Mouse (Mus musculus) heart, embryonic 15.5 days (tissue): ENCODE results near the gene Trim15. TPM values are rescaled to one million over a fixed set of nuclear protein-coding genes. Genes with fewer than 3 reads are reported as not detected.
"Not testable (repeated sequence)": the region's sequence is repeated elsewhere in the genome, so short reads cannot be mapped to it uniquely, and the experiment has no call there.

Experiments used
- ATAC-seq: fragments of 200-750 bp; cut with Nextera tagmentation; replicated peaks from 2 replicates; pipeline ENCODE4 v1.8.0; 2017; ENCODE audit warnings: low read depth, moderate TSS enrichment; ENCODE audit not compliant: insufficient number of reproducible peaks, insufficient read depth, low FRiP score
- H3K27ac ChIP-seq: fragments of 300-500 bp; sonication (generic); 2 replicates; pipeline ENCODE4 v1.5.1; 2015; ENCODE audit warnings: mild to moderate bottlenecking, inconsistent platforms
- H3K27me3 ChIP-seq: fragments of 300-500 bp; sonication (generic); 2 replicates; pipeline ENCODE4 v1.6.1; 2015; ENCODE audit warnings: inconsistent platforms
- H3K36me3 ChIP-seq: fragments of 300-500 bp; sonication (generic); 2 replicates; pipeline ENCODE4 v1.6.1; 2015; ENCODE audit warnings: mild to moderate bottlenecking, inconsistent platforms
- H3K4me1 ChIP-seq: fragments of 300-500 bp; sonication (generic); replicated peaks from 2 replicates; pipeline ENCODE4 v1.6.1; 2015; ENCODE audit warnings: inconsistent platforms
- H3K4me2 ChIP-seq: fragments of 300-500 bp; sonication (generic); 2 replicates; pipeline ENCODE4 v1.6.1; 2015; ENCODE audit warnings: inconsistent platforms, mild to moderate bottlenecking, moderate library complexity
- H3K4me3 ChIP-seq: fragments of 300-500 bp; sonication (generic); 2 replicates; pipeline ENCODE4 v1.5.1; 2015; ENCODE audit warnings: mild to moderate bottlenecking, inconsistent platforms
- H3K9ac ChIP-seq: fragments of 300-500 bp; sonication (generic); 2 replicates; pipeline ENCODE4 v1.6.1; 2015; ENCODE audit warnings: mild to moderate bottlenecking, inconsistent platforms
- H3K9me3 ChIP-seq: fragments of 300-500 bp; sonication (generic); replicated peaks from 2 replicates; pipeline ENCODE4 v1.6.1; 2016; ENCODE audit warnings: inconsistent platforms
- WGBS: fragments of 180-500 bp; shearing (Covaris S2); methylation state at CpG from one replicate; pipeline ENCODE4 v1.1.7; 2015; ENCODE audit warnings: mixed read lengths; 5-methylcytosine and 5-hydroxymethylcytosine counted together
- polyA plus RNA-seq: library from polyadenylated mRNA; unstranded; fragments of >200 nt; fragmentation: Nextera tagmentation; extraction: Ambion mirVana; gene quantifications from 2 replicates; pipeline ENCODE4 v1.2.1, GENCODE M21; 2015

Trim15 gene
- polyA plus RNA-seq, 1 experiment from 2014 or later = 0.06 TPM

DNA sequence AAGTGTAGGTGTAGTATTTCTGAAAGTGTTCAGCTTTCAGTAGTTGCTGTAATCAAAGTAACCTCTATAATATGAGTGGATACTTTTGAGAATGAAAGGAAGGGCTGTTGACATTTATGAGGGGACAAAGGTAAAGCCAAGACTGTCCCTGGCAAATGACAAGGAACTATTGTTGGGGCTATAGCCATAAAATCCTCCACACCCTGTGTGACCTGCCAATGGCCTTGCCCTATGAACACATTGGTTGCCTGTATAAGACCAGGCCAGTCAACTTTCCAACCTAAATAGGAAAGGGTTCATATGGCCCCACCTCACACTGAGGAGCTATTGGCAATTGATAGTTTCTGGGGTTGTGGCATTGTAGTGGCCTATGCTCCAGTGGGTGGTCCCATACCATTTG lies 30.1 kb upstream of the Trim15 start:
- Histone ChIP-seq H3K4me2 (no peak overlapping the region), H3K9me3 (no peaks in the 10 kb centered on the region), H3K4me3 (no peak overlapping the region), H3K4me1 (no peaks in the 10 kb centered on the region), H3K36me3 (no peaks in the 10 kb centered on the region), H3K27ac (no peak overlapping the region), H3K27me3 (no peaks in the 10 kb centered on the region), H3K9ac (no peak overlapping the region)
- ATAC-seq = no peak

DNA sequence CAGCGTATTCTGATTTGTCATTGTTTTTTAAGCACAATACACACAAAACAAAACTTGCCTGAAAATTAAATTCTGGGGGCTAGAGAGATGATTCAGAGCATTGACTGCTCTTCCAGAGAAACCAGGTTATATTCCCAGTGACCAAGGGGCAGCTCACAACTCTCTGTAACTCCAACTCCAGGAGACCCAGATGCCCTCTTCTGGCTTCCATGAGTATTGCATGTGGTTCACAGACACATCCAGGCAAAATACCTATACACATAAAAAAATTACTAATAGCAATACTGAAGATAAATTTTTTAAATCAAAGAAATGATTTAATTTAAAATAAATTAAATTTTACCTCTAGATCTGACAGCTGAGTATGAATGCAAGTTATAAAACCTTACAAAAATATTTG lies 29.6 kb upstream of the Trim15 start:
- no peak overlapping the region for H3K9ac ChIP-seq
- H3K4me1 ChIP-seq = no peaks in the 10 kb centered on the region
- no peaks in the 10 kb centered on the region for H3K9me3 ChIP-seq
- ATAC-seq = no peak
- 96% methylated on average over 1 of the region's 1 CpGs for WGBS
- H3K27ac ChIP-seq = no peak overlapping the region
- H3K27me3 ChIP-seq = 0 out of 2 replicates have a peak, but pooled peaks cover 3% of the 10 kb centered on the region
- no peak overlapping the region for H3K4me3 ChIP-seq
- H3K4me2 ChIP-seq = no peak overlapping the region
- H3K36me3 ChIP-seq = no peaks in the 10 kb centered on the region

DNA sequence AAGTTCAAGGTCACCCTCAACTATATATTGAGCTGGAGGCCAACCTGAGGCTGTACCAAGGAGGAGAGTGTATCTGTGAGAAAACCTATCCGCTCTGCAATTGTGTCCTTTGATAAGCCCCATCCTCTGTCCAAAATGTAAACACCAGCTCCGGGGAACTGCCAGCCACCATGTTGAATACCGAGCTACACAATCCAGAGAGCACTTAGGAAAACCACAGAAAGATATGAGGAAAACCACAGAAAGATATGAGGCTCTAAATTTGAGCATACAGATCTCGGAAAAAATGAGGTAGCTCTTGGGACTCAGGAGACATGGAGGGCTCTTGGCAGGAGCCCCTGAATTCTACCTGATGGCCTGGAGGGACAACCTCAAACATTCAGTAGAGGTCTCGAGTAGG lies 26.4 kb upstream of the Trim15 start:
- Histone ChIP-seq H3K9me3 (no peaks in the 10 kb centered on the region), H3K36me3 (no peaks in the 10 kb centered on the region), H3K4me2 (no peak overlapping the region), H3K27me3 (peaks cover 21% of the 10 kb centered on the region; the same call in 1 of the 2 replicates), H3K27ac (no peak overlapping the region), H3K9ac (no peak overlapping the region), H3K4me1 (no peaks in the 10 kb centered on the region), H3K4me3 (no peak overlapping the region)
- ATAC-seq = no peak
- WGBS = 47% methylated on average over 5 of the region's 5 CpGs

DNA sequence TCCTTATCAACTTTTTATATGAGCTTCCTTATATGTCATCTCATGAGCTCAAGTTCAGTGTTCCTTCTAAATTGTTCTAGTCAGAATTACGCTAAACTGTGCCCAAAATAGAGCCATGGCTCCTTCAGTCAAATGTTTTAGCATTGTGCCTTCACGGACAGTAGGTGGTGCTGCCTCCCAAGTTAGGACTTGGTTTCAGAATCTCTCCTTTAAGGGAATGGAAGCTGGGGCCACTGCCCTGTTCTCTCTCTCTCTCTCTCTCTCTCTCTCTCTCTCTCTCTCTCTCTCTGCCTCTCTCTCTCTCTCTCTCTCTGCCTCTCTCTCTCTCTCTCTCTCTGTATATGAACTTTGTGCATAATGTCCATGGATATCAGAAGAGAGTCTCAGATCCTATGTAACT lies 25.4 kb upstream of the Trim15 start:
- no peak for ATAC-seq
- 4% methylated on average over 2 of the region's 2 CpGs for WGBS

DNA sequence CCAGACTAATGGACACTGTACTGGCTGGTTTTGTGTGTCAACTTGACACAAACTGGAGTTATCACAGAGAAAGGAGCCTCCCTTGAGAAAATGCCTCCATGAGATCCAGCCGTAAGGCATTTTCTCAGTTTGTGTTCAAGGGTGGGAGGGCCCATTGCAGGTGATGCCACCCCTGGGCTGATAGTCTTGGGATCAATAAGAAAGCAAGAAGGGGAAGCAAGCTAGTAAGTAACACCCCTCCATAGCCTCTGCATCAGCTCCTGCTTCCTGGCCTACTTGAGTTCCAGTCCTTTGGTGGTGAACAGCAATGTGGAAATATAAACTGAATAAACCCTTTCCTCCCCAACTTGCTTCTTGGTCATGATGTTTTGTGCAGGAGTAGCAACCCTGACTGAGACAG lies 24.5 kb upstream of the Trim15 start:
- peaks cover 22% of the 10 kb centered on the region; the same call in 1 of the 2 replicates for H3K27me3 ChIP-seq
- H3K27ac ChIP-seq, H3K36me3 ChIP-seq, ATAC-seq, H3K4me1 ChIP-seq, H3K9ac ChIP-seq, H3K4me2 ChIP-seq, H3K4me3 ChIP-seq, H3K9me3 ChIP-seq: not testable (repeated sequence)
- 62% methylated on average over 1 of the region's 1 CpGs for WGBS

More for the DNA sequence above, 25.4 kb upstream of the Trim15 start:
- Histone ChIP-seq H3K9ac (no peak overlapping the region), H3K4me3 (no peak overlapping the region), H3K4me1 (no peaks in the 10 kb centered on the region), H3K36me3 (no peaks in the 10 kb centered on the region), H3K4me2 (no peak overlapping the region), H3K27ac (no peak overlapping the region), H3K9me3 (no peaks in the 10 kb centered on the region), H3K27me3 (peaks cover 22% of the 10 kb centered on the region; the same call in 1 of the 2 replicates)

DNA sequence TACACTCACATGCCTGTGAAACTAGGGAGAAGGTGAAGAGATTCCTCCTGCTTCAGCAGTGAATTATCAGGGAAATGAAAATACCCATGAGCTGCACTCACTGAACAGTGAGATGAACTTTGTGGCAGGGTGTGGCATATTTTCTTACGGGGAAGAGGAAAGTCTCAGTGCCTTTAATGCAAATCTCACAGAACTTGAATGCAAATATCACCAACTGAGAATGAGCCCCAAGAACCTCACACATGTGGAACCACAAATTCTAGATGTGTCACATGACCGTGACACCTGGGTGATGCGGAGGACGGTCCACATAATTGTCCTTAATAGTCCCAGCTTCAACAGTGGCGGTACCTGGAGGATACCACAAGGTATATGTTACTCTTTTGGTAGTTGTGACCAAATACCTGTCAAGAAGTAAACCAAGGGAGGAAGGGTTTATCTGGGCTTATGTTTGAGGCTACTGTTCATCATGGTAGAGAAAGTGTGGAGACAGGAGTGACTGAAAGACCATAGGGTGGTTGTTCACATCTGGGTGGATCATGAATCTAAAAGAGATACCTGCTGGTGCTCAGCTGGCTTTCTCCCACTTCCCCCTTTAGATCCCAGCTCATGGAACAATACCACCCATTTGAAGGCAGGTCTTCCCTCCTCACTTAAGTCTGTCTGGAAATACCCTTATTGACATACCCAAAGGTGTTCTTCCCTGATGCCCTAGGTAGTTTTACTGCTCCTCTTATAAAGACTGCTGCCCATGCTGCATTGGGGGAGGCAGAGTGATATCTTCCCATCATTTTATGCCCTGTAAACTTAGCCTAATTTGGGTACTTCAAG lies 23.3 kb upstream of the Trim15 start, which contains the start of gene Trim40:
Gene Trim40 (minus strand): TSS at position 51 of the 831 bp plus-strand sequence.
- 78% methylated on average over 5 of the region's 5 CpGs for WGBS
- Histone ChIP-seq H3K4me3 (no peak within 1 kb of the TSS), H3K9me3 (no peaks in the 10 kb centered on the region), H3K27me3 (peaks cover 22% of the 10 kb centered on the region; the same call in 1 of the 2 replicates), H3K4me2 (no peak within 1 kb of the TSS), H3K27ac (no peak within 1 kb of the TSS), H3K36me3 (no peaks in the 10 kb centered on the region), H3K4me1 (no peaks in the 10 kb centered on the region), H3K9ac (no peak within 1 kb of the TSS)
- no peak for ATAC-seq

DNA sequence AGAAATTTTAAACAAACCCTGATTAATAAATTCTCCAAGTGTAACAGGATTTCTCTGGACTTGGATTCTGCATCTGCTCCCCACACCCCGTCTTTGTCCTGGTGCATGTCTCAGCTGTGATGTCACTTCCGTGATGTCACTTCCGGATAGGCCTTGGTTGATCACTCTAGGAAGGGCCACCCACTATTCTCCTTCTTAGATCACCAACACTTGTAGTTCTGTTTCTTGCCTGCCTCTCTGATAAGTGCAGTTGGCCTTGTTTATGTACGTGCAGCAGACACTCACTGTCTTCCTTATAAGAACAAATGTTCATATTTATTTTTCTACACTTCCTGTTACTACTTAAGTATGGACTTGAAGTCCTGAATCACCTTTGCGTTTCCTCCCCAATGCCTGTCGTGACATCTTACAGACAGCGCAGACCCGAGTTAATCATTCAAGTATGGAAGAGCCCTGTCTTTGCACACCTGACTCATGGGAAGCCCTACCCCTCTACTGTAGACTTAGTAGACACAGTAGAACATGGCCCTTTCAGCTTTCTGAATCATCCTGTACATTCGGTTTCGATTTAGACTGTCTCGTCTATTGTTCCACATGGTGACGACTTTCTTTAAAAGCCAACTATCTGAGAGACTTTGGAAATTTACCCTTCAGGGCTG lies 18.3 kb upstream of the Trim15 start:
- Histone ChIP-seq H3K27ac (no peak overlapping the region), H3K4me2 (no peak overlapping the region), H3K4me3 (no peak overlapping the region), H3K9ac (no peak overlapping the region), H3K36me3 (no peaks in the 10 kb centered on the region), H3K27me3 (peaks cover 14% of the 10 kb centered on the region; the same call in 1 of the 2 replicates), H3K4me1 (no peaks in the 10 kb centered on the region), H3K9me3 (no peaks in the 10 kb centered on the region)
- ATAC-seq = no peak
- WGBS = 86% methylated on average over 12 of the region's 12 CpGs

DNA sequence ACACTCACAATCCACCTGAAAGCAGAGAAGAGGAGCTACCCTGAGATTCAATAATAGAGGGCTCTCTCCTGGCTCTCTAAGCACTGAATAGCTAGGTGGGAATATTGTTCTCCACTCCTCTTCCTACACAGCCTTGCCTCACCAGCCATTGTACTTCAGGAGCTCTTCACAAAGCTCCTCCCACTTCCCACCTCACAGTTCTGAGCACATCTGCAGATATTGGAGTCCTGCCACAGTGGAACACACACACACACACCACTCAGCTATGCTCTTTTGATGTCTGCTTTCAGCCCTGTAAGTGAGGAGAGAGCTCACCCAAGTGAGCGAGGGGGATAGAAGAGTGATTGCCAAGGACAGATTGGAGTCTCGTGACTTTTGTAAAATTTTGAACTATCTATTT lies 16.3 kb upstream of the Trim15 start:
- H3K4me1 ChIP-seq = no peaks in the 10 kb centered on the region
- no peaks in the 10 kb centered on the region for H3K9me3 ChIP-seq
- no peak overlapping the region for H3K4me2 ChIP-seq
- 56% methylated on average over 2 of the region's 2 CpGs for WGBS
- H3K36me3 ChIP-seq = no peaks in the 10 kb centered on the region
- no peak for ATAC-seq
- no peak overlapping the region for H3K4me3 ChIP-seq
- H3K27me3 ChIP-seq = 0 out of 2 replicates have a peak, but pooled peaks cover under 1% of the 10 kb centered on the region
- H3K27ac ChIP-seq = no peak overlapping the region
- H3K9ac ChIP-seq = no peak overlapping the region

DNA sequence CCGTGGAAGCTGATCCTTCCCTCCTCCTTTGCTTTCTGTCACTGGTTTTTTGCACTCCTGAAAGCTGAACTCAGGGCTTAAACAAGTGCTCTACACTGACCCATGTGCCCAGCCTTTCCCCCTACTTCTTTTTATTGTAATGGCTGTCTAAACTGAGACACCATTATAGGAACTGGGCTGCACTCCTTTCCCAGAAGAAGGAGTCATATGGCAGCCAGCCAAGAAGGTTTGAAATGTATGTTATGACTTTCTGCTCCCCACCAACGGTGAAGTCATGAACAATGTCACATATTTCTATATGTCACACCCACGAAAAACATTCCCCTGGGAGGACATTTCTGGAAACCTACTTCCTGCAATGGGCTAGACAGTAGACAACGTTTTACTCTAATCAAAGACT lies 7.6 kb upstream of the Trim15 start:
- Histone ChIP-seq H3K4me1 (0 out of 2 replicates have a peak, but pooled peaks cover 3% of the 10 kb centered on the region), H3K36me3 (no peaks in the 10 kb centered on the region), H3K27ac (no peak overlapping the region), H3K9me3 (no peaks in the 10 kb centered on the region), H3K27me3 (peaks cover under 1% of the 10 kb centered on the region; the same call in 1 of the 2 replicates), H3K4me2 (no peak overlapping the region), H3K9ac (no peak overlapping the region), H3K4me3 (no peak overlapping the region)
- 39% methylated on average over 4 of the region's 4 CpGs for WGBS
- no peak for ATAC-seq

DNA sequence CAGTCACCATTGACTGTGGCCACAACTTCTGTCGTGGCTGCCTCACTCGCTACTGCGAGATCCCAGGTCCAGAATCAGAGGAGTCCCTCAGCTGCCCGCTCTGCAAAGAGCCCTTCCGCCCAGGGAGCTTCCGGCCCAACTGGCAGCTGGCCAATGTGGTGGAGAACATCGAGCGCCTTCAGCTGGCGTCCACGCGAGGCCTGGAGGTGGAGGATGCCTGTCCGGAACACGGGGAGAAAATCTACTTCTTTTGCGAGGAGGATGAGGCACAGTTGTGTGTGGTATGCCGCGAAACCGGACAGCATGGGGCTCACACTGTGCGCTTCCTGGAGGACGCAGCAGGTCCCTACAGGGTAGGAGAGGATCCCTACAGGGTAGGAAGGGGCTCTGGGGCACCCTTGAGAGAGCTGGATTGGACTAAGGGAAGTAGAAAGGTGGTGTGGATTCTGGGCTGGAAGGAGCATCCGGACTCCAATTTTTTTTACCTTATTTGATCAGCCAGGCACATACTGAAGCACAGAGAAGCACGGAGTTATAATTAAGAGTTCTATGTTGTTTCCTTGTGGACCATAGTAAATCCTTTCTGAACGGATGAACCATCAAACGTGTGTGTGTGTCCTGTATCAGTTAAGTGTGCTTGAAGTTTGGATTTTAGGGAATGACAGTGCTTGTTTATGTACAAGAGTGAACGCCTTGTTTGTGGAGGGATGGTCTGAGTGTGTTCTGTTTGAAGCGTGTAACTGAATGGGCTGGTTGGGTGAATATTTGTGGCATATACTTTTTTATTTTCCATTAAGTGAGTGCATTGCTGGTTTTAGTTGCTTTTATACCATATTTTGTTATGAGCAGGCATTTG lies 3.2 kb upstream of the Trim15 start:
- Histone ChIP-seq H3K27ac (no peak overlapping the region), H3K27me3 (peaks cover 28% of the 10 kb centered on the region), H3K9ac (no peak overlapping the region), H3K4me3 (no peak overlapping the region), H3K4me1 (peaks cover 12% of the 10 kb centered on the region), H3K36me3 (no peaks in the 10 kb centered on the region), H3K9me3 (no peaks in the 10 kb centered on the region), H3K4me2 (peak overlapping the region; percentile 6)
- ATAC-seq = no peak; the same call in 1 of the 2 replicates
- whole genome bisulfite sequencing = 59% methylated on average over 25 of the region's 25 CpGs
